Mouse (Mus musculus): Measurements from ENCODE around the gene Abcf3.

DNA sequence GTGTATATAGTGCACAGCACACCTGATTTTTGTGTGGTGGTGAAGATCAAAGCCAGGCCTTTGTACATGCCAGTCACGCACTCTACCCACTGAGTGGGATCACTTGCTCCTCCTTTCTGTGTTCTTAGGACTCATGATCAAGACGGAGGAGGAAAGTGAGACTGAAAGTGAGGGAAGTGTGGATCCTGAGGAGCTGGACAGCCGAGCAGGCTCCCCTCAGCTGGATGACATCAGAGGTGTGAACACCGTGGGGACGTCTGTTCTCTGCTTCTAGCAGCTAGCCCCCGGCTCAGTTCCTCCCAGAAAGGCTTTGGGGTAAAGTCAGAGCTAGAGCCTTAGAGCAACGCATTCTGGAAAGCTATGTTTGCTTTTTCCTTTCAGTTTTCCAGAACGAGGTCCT lies 42.4 kb upstream of the Abcf3 start:
- TF ChIP-seq USF1 (IDR thresholded peaks at IDR 0.05; ENCODE audit: low read depth), result no peak
- TF ChIP-seq E2F4 (IDR thresholded peaks at IDR 0.05; ENCODE audit: insufficient read depth), result no peak
- no peak for TF ChIP-seq POLR2A (IDR thresholded peaks at IDR 0.05; ENCODE audit: insufficient read length, low read depth)
- TF ChIP-seq TCF3 (IDR thresholded peaks at IDR 0.05; ENCODE audit: insufficient read length, low read depth), result no peak
- TF ChIP-seq POLR2AphosphoS2 (IDR thresholded peaks at IDR 0.05; ENCODE audit: insufficient read length, low read depth), result no peak
- no peak for TF ChIP-seq CEBPB (IDR thresholded peaks at IDR 0.05; ENCODE audit: insufficient read depth, poor library complexity, severe bottlenecking)
- no peak for TF ChIP-seq MAX (IDR thresholded peaks at IDR 0.05; ENCODE audit: low read depth)
- TF ChIP-seq MYOG (IDR thresholded peaks at IDR 0.05; ENCODE audit: control insufficient read depth in 1 of 3, insufficient read depth in 1 of 3, insufficient read length in 2 of 3, low read depth in 2 of 3), result no peak
- TF ChIP-seq REST (IDR thresholded peaks at IDR 0.05; ENCODE audit: insufficient read depth, insufficient read length), result no peak
- no peak for TF ChIP-seq TCF12 (IDR thresholded peaks at IDR 0.05; ENCODE audit: insufficient read depth, poor library complexity, severe bottlenecking)
- TF ChIP-seq MYOD1 (IDR thresholded peaks at IDR 0.05; ENCODE audit: control insufficient read depth in 1 of 3, insufficient read length in 2 of 3, low read depth in 2 of 3), result no peak
- TF ChIP-seq SRF (IDR thresholded peaks at IDR 0.05; ENCODE audit: control insufficient read depth, insufficient read length, low read depth), result no peak
